Mouse (Mus musculus) limb, embryonic 10.5 days (tissue): ENCODE measurements around the gene Tuba8. TPM values are rescaled to one million over a fixed set of nuclear protein-coding genes. Genes with fewer than 3 reads are reported as not detected.

Experiments used
- DNase-seq: peaks from one replicate; pipeline ENCODE4 v3.0.0-alpha.2; 2017; ENCODE audit warnings: low spot score
- H3K27ac ChIP-seq: fragments of 300-500 bp; sonication (generic); 2 replicates; pipeline ENCODE4 v1.5.1; 2016; ENCODE audit warnings: mild to moderate bottlenecking
- H3K27me3 ChIP-seq: fragments of 300-500 bp; sonication (generic); 2 replicates; pipeline ENCODE4 v1.6.1; 2016; ENCODE audit warnings: low read depth, mild to moderate bottlenecking; ENCODE audit not compliant: poor library complexity, severe bottlenecking
- H3K36me3 ChIP-seq: fragments of 300-500 bp; sonication (generic); 2 replicates; pipeline ENCODE4 v1.6.1; 2016; ENCODE audit warnings: mild to moderate bottlenecking, moderate library complexity
- H3K4me1 ChIP-seq: fragments of 300-500 bp; sonication (generic); 2 replicates; pipeline ENCODE4 v1.6.1; 2016
- H3K4me3 ChIP-seq: fragments of 300-500 bp; sonication (generic); 2 replicates; pipeline ENCODE4 v1.5.1; 2016; ENCODE audit warnings: mild to moderate bottlenecking, moderate library complexity
- H3K9me3 ChIP-seq: fragments of 300-500 bp; sonication (generic); replicated peaks from 2 replicates; pipeline ENCODE4 v1.6.1; 2016; ENCODE audit warnings: mild to moderate bottlenecking
- WGBS: fragments of 180-500 bp; shearing (Covaris S2); methylation state at CpG from one replicate; pipeline ENCODE4 v1.1.7; 2016; 5-methylcytosine and 5-hydroxymethylcytosine counted together
- polyA plus RNA-seq: library from polyadenylated mRNA; unstranded; fragments of >200 nt; fragmentation: Nextera tagmentation; extraction: Ambion mirVana; gene quantifications from 2 replicates; pipeline ENCODE4 v1.2.1, GENCODE M21; 2016

The Tuba8 gene
- polyA plus RNA-seq, 1 experiment from 2014 or later, result 0.40 TPM

GRCm38 (mm10) chr6:121183414-121184173 is 26.9 kb upstream of the Tuba8 start, which contains the start of gene Pex26:
Gene Pex26, plus strand, starts transcription at chr6:121183667.
- WGBS, result 1% methylated on average over 32 of the region's 32 CpGs
- DNase-seq, result peak; percentile 91
- H3K36me3 ChIP-seq, result peaks cover 18% of the 10 kb centered on the region
- H3K4me1 ChIP-seq, result peaks cover 20% of the 10 kb centered on the region
- no peaks in the 10 kb centered on the region for H3K9me3 ChIP-seq
- H3K27ac ChIP-seq, result peak within 1 kb of the TSS; percentile 85
- no peaks in the 10 kb centered on the region for H3K27me3 ChIP-seq
- peak within 1 kb of the TSS; percentile 74 for H3K4me3 ChIP-seq

- 5% methylated on average over 35 of the region's 35 CpGs for whole genome bisulfite sequencing
- Histone ChIP-seq H3K4me1 (peaks cover 20% of the 10 kb centered on the region), H3K27me3 (no peaks in the 10 kb centered on the region), H3K9me3 (no peaks in the 10 kb centered on the region), H3K36me3 (peaks cover 22% of the 10 kb centered on the region), H3K4me3 (peak overlapping the region; percentile 74), H3K27ac (peak overlapping the region; percentile 85)
- peak; percentile 58 for DNase-seq
Measured at GRCm38 (mm10) chr6:121184198-121185140, 26.0 kb upstream of the Tuba8 start.

- DNase-seq, result no peak
- H3K9me3 ChIP-seq, result no peaks in the 10 kb centered on the region
- 87% methylated on average over 8 of the region's 8 CpGs for WGBS
- peaks cover 30% of the 10 kb centered on the region for H3K36me3 ChIP-seq
- no peaks in the 10 kb centered on the region for H3K27me3 ChIP-seq
- no peak overlapping the region for H3K27ac ChIP-seq
- peak overlapping the region; percentile 74; the same call in 1 of the 2 replicates for H3K4me3 ChIP-seq
- H3K4me1 ChIP-seq, result peaks cover 20% of the 10 kb centered on the region
Measured at GRCm38 (mm10) chr6:121185232-121185631, 25.3 kb upstream of the Tuba8 start.

- no peaks in the 10 kb centered on the region for H3K9me3 ChIP-seq
- H3K36me3 ChIP-seq, result peaks cover 57% of the 10 kb centered on the region
- peaks cover 22% of the 10 kb centered on the region for H3K4me1 ChIP-seq
- DNase-seq, result no peak
- H3K27ac ChIP-seq, result no peak overlapping the region
- H3K27me3 ChIP-seq, result peaks cover 9% of the 10 kb centered on the region
- 83% methylated on average over 11 of the region's 11 CpGs for WGBS
- H3K4me3 ChIP-seq, result no peak overlapping the region
Measured at GRCm38 (mm10) chr6:121191261-121192009, 19.1 kb upstream of the Tuba8 start.

GRCm38 (mm10) chr6:121194061-121194955 is 16.2 kb upstream of the Tuba8 start:
- peaks cover 38% of the 10 kb centered on the region for H3K4me1 ChIP-seq
- H3K4me3 ChIP-seq, result no peak overlapping the region
- peaks cover 39% of the 10 kb centered on the region for H3K36me3 ChIP-seq
- peak overlapping the region; percentile 70 for H3K27ac ChIP-seq
- 21% methylated on average over 13 of the region's 13 CpGs for WGBS
- DNase-seq, result no peak
- no peaks in the 10 kb centered on the region for H3K9me3 ChIP-seq
- peaks cover 9% of the 10 kb centered on the region for H3K27me3 ChIP-seq

GRCm38 (mm10) chr6:121194956-121195731 is 15.4 kb upstream of the Tuba8 start:
- Histone ChIP-seq H3K4me3 (no peak overlapping the region), H3K4me1 (peaks cover 38% of the 10 kb centered on the region), H3K36me3 (peaks cover 33% of the 10 kb centered on the region), H3K27me3 (peaks cover 9% of the 10 kb centered on the region), H3K9me3 (no peaks in the 10 kb centered on the region), H3K27ac (no peak overlapping the region)
- no peak for DNase-seq
- WGBS, result 74% methylated on average over 14 of the region's 14 CpGs

GRCm38 (mm10) chr6:121197807-121198365 is 12.6 kb upstream of the Tuba8 start:
- DNase-seq, result peak; percentile 69
- 9% methylated on average over 9 of the region's 9 CpGs for WGBS
- peak overlapping the region; percentile 25 for H3K27ac ChIP-seq
- H3K4me3 ChIP-seq, result no peak overlapping the region
- H3K9me3 ChIP-seq, result no peaks in the 10 kb centered on the region
- peaks cover 9% of the 10 kb centered on the region for H3K27me3 ChIP-seq
- H3K36me3 ChIP-seq, result peaks cover 21% of the 10 kb centered on the region
- H3K4me1 ChIP-seq, result peaks cover 40% of the 10 kb centered on the region

GRCm38 (mm10) chr6:121200458-121200857 is 10.0 kb upstream of the Tuba8 start:
- 86% methylated on average over 4 of the region's 4 CpGs for WGBS
- H3K36me3 ChIP-seq, result 0 out of 2 replicates have a peak, but pooled peaks cover 7% of the 10 kb centered on the region
- no peaks in the 10 kb centered on the region for H3K9me3 ChIP-seq
- peaks cover 4% of the 10 kb centered on the region for H3K27me3 ChIP-seq
- no peak for DNase-seq
- H3K4me3 ChIP-seq, result no peak overlapping the region
- peaks cover 21% of the 10 kb centered on the region for H3K4me1 ChIP-seq
- H3K27ac ChIP-seq, result no peak overlapping the region

GRCm38 (mm10) chr6:121202026-121202425 is 8.5 kb upstream of the Tuba8 start:
- 0 out of 2 replicates have a peak, but pooled peaks cover 3% of the 10 kb centered on the region for H3K36me3 ChIP-seq
- no peaks in the 10 kb centered on the region for H3K27me3 ChIP-seq
- H3K4me1 ChIP-seq, result peaks cover 18% of the 10 kb centered on the region
- no peaks in the 10 kb centered on the region for H3K9me3 ChIP-seq
- 71% methylated on average over 5 of the region's 5 CpGs for WGBS
- H3K4me3 ChIP-seq, result no peak overlapping the region
- DNase-seq, result no peak
- H3K27ac ChIP-seq, result no peak overlapping the region

- H3K4me1 ChIP-seq, result peaks cover 16% of the 10 kb centered on the region
- H3K9me3 ChIP-seq, result no peaks in the 10 kb centered on the region
- peaks cover 31% of the 10 kb centered on the region for H3K27me3 ChIP-seq
- 0 out of 2 replicates have a peak, but pooled peaks cover 3% of the 10 kb centered on the region for H3K36me3 ChIP-seq
- no peak overlapping the region for H3K27ac ChIP-seq
- DNase-seq, result no peak
- H3K4me3 ChIP-seq, result no peak overlapping the region
- WGBS, result 89% methylated on average over 5 of the region's 5 CpGs
Measured at GRCm38 (mm10) chr6:121206481-121206880, 4.0 kb upstream of the Tuba8 start.

GRCm38 (mm10) chr6:121209584-121209983 is 912 bp upstream of the Tuba8 start:
- H3K4me3 ChIP-seq, result no peak overlapping the region
- no peak overlapping the region for H3K27ac ChIP-seq
- peaks cover 19% of the 10 kb centered on the region for H3K4me1 ChIP-seq
- no peaks in the 10 kb centered on the region for H3K36me3 ChIP-seq
- DNase-seq, result no peak
- H3K9me3 ChIP-seq, result no peaks in the 10 kb centered on the region
- WGBS, result 79% methylated on average over 2 of the region's 2 CpGs
- H3K27me3 ChIP-seq, result peaks cover 58% of the 10 kb centered on the region
